Mouse (Mus musculus): ENCODE results near the gene Pask. TPM values are rescaled to one million over a fixed set of nuclear protein-coding genes. Genes with fewer than 3 reads are reported as not detected.

The Pask gene
- total RNA-seq (2023): 1 to 10 TPM; 7.5 to 9.2 TPM

DNA sequence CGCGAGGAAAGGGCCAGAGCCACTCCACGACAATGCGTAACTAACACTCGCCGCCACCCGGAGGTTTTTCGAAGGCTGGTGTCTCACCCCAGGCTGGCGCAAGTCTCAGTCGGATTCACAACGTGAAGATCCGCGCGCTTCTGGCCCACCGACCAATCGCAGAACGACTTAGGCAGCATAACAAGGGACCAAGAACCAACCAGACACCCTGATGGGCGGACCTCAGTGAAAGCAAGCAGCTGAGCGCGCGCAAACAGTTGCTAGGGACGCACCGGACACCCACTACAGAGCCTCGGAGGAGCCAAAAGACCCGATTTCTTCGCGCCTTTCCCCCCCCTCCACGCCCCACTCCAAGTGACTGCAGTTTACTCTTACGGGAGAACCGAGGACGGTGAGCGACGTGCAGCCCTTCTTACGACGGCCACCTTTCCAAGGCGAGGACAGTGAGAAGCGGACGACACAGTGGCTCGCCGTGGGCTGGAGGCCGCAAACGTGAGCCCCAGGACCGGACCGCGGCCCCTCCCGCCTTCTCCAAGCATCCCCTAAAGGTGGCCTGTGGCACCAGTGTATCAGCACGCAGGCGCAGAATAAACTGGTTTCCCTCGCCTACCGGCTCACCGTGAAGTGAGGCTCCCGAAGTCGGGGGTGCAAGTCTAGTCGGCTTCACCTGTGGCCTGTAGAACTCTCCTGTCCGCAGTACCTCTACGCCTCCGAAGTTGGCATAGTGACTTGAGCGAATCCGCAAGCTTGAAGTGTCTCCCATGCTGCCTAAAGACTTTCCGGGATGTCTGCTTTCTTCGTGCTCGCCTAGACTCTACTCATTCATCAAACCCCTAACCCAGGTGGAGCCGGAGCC, at the start of gene Pask, which contains the start of gene Ppp1r7:
TSS of gene Pask (minus strand) at position 835 of the 856 bp plus-strand sequence.
TSS of gene Ppp1r7 (plus strand) at position 207 of the 856 bp plus-strand sequence.

DNA sequence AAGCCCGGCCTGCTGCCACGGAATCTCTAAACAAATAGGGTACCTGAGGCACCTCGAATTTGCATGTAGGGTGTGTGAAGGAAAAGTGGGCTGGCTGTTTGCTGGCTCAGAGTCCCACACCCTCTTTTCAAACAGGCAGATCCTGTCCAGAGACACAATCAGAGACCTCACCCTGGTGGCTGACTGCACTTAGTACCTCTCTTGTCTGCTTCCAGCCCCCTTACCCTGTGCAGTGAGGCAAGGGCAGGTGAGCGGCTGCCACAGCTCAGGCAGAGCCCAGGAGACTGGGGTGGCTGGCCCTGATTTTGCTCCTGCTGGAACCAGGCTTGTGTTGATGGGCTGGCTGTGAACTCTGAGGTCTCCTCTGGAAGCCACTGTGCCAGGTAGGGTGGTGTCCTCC, 30.4 kb upstream of the Pask start, which contains the start of gene Ano7:
TSS of gene Ano7 (plus strand) at position 266 of the 400 bp plus-strand sequence.

DNA sequence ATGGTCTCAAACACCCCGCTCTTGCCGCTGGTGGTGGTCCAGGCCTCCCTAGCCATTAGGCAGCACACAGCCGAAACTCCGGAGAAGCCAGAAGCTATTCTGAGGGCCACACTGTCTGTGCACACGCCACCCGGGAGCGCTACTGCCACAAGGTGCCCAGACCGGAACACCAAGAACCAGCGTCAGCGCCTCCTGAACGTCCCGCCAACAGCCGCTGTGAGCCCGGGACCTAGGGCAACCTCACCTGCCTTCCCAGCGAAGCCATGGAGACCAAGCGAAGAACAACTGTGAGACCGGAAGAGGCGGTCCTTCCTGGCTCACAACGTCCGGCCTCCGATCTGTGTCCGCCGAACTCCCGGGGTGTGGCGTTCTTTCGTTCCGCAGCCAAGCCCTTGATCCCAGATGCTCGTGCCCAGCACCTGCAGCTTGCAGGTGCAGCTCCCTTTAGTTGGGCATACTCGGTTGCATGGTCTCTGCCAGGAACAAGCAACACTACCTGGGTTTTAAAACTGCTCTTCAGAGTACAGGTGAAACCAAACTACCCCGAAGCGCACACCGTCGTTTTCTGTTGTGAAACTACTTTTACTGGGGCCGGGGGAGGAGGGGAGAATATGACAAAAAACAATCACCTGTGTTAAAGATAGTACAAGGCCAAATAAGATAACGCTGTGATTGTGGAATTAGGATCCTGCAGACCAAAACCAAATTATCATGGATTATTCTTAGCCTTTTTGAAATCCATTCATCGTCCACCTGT, 37.5 kb downstream of the Pask start, which contains the start of gene Mterf4:
TSS of gene Mterf4 (minus strand) at position 335 of the 757 bp plus-strand sequence.

Other genes with a start within 250 kb of the Pask start
- under 1 TPM; 0.18 to 0.64 TPM for gene Kif1a, start 241.5 kb downstream of the Pask start, total RNA-seq (2023)
- not detected for gene Agxt, start 208.2 kb downstream of the Pask start, total RNA-seq (2023)
- not detected for gene 2310007B03Rik, start 182.5 kb downstream of the Pask start, total RNA-seq (2023)
- not detected for gene Crocc2, start 174.8 kb downstream of the Pask start, total RNA-seq (2023)
- 1 to 10 TPM; 6.9 to 8.3 TPM for gene Sned1, start 107.6 kb downstream of the Pask start, total RNA-seq (2023)
- gene Mterf4, start 37.6 kb downstream of the Pask start, total RNA-seq (2023): 10 to 100 TPM; 10.7 to 14.1 TPM
- 10 to 100 TPM; 14.0 to 15.6 TPM for gene Ppp1r7, start 628 bp downstream of the Pask start, total RNA-seq (2023)
- gene Ano7, start 30.4 kb upstream of the Pask start, total RNA-seq (2023): not detected
- 100 to 1,000 TPM; 138 to 149 TPM for gene Hdlbp, start 135.3 kb upstream of the Pask start, total RNA-seq (2023)
- 1 to 10 TPM; 1.7 to 3.1 TPM for gene Farp2, start 168.6 kb upstream of the Pask start, total RNA-seq (2023)

Measured in neutrophil, adult 59 days (primary cell).